Mouse (Mus musculus) urinary bladder, postnatal 25 days (tissue): Measurements from ENCODE around the gene Cln5.

Experiments
- DNase-seq: peaks from one replicate; pipeline ENCODE4 v3.0.0; 2022; ENCODE audit warnings: low spot score

Cln5 gene

DNA sequence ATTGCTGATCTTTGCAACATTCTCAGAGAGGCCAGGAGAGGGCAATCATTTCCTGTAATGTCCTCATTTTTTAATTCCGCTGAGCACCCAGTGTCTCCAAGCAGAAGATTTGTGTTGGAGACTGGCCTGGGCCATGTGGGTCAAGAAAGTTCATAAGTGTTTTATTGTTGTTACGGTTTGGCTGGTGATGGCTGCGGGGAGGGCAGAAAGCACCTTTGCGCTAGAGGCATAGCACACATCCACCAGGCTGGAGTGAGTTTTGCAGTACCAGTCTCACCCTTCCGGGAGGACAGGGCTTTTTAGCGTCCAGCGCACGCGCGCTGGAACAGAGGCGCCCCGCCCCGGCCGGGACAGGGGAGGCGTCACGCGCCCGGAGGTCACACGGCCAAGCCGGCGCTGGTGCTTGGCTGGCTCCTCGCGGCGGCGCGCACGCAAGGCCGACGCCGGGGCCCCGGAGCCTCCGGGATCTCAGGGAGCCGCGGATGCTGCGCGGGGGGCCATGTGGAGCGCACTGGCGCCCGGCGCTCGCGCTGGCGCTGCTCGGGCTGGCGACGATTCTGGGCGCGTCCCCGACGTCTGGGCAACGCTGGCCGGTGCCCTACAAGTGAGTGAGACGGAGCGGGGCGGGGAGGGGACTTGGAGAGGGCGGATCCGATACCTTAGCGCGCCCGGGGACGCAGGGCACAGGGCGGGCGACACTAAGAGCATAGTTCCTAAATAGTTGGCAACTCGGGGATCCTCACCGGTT is at the start of gene Cln5:
Cln5 (plus strand) TSS at position 353 of the 748 bp plus-strand sequence.
- peak; percentile 93 for DNase-seq

DNA sequence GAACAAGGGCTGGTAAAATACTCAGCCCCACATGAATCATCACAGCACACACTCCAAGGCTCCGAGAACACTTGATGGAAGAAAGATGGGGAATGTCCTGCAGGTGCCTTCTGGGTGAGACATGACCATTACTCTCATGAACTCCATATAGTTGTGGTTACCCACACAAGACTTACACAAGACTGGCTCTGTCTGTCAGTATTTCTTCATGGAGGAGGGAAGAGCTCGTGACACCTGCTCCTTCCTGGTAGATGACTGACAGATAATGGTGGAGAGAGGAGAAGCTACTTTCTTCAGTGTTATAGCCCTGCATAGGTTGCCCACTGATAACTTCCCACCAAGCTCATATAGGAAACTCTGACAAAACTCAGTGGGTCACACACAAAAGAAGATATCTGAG is 40.8 kb upstream of the Cln5 start:
- DNase-seq = no peak

DNA sequence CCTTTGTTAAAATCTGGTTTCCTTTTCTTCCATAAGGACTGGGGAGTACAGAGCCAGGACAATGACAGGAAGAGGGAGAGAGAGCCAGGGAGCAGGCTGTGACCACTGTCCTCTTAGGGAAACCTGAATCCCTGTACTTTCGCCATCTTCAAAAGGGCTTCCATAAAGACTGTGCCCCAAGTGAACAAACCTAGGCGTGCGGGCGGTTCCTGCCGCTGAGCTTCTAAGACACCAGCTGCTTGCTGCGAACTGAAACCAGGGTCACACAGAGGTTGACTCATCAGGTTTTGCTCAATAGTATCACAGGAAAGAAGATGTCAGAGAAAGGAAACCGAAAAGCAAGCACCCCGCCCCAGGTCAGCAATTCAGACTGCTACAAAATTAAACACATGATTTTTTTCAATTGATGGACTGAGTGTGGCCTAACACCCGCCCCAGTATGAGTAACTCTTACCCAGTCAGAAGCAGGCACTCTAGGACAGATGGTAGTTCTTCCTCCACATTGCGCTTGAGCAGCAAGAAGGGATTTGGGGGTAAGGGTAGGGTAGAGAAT is 36.7 kb upstream of the Cln5 start:
- peak; percentile 3 for DNase-seq

DNA sequence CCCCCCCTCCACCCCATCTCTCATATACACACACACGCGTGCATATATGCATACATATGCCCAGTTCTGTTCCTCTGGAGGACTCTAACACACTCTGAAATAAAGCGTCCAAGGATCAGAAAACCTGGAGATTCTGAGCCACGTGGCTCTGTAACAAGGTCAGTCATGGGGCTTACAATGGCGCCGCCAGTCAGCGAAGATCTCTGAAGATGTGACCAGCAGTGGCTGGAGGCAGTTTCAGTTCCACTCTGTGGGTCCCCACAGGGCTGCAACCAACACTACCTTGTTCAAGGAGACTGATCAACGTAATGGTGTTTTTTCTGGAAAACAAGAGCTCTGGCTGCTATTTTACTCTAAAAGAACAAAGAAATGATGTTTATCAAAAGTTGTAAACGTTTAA is 35.9 kb upstream of the Cln5 start:
- DNase-seq = no peak

DNA sequence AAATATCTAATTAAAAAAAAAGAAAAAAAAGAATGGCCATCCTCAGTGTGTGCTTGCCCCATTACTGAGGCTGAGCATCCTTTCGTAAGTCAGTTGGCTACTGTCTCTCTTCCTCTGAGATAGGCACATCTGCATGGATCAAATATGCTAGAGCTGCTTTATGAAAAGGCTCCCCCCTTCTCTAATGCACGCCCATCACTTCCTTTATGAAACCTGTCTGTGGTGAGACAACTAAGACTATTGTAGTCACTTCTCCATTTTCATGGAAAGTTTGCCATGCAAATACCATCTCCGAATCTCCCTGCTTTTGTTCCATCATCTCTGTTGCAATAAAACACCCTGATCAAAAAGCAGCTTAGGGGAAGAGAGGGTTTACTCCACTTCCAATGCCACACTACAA is 33.0 kb upstream of the Cln5 start:
- DNase-seq = no peak

DNA sequence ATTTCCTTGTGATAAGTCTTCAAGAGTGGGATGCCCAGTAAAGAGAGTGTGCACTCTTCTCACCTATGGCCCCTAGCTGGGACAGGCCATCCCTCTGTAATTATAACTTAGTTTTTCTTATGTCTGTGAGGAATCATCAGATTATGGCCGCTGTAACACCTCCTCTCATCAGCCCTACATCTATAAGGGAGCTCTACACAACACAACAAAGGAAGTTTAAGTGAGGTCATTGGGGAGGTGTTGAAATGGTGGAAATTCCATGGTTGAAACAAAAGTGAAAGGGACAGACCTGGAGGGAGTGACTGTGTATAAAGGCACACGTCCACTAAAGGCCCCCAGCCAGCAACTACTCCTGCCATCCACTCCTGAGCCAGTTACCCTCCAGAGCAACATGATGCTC is 23.3 kb upstream of the Cln5 start, which contains the start of gene Acod1:
Acod1 (plus strand) TSS at position 301 of the 400 bp plus-strand sequence.
- no peak for DNase-seq

DNA sequence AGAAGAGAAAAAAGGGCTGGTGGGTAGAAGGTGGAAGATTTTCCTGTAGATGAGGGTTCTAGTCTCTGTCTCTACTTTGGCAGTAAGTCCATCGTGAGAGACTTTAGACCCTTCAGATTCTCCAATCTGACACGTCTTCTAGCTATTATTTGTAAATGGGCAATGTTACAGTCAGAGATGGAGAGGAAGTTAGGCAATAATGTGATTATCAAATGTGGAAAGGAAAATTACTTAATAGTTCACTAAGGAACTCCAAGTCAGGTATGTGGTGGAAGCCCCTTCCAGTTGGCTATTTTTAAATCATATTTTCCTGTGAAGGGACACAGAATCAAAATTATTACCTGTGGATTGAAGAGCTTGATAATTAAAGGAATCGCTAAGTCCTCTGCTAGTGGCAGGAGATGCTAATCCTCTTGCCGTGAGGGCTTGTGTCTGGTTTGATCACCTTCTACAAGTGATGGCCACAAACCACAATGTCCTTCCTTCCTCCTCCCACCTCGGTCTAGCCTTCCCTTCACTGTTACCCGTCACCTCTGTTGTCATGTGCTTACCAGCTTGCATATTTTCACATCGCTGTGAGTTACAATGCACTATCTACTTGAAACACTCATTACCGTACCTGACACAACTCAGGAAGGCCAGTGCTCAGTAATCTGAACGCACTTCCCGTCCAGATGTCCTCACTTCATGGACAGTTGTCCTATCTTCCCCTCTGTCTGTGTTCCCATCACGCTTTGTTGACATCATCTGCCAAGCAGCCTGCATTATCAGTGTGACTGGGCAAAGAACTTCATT is 21.5 kb upstream of the Cln5 start:
- DNase-seq = no peak

DNA sequence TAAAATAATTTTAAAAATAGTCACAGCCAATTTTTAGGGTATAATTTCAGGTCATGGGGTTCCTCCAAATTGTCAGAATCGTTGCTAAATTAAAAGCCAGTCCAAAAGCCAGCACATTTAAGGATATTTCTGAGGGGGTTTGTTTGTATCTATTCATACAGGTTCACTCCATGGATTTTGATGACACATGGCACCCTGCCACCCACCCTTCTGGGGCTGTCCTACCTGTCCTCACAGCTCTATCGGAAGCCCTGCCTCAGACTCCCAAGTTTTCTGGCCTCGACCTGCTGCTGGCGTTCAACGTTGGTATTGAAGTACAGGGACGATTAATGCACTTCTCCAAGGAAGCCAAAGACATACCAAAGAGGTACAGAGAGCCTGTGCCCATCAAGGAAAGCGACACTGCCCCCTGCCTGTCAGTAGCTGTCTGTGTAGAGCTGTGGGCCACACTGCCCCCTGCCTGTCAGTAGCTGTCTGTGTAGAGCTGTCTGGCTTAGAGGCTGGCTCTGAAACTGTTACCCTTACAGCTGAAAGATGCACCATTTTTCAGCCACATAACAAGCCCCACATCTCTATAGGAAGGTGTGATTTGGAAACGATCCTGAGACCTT is 18.8 kb upstream of the Cln5 start:
- peak; percentile 74 for DNase-seq

DNA sequence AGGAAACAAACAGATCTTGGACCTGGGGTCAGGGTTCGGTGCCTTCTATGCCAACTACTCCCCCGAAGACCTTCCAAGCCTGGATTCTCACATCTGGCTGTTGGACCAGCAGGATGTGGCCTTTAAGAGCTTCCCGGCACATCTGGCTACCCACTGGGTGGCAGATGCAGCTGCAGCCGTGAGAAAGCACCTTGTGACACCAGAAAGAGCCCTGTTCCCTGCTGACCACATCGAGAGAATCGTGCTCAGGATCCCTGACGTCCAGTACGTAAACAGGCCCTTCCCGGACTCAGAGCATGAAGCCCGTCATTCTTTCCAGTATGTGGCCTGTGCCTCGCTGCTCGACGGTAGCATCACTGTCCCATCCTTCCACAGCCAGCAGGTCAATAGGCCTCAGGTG is 15.3 kb upstream of the Cln5 start:
- no peak for DNase-seq

DNA sequence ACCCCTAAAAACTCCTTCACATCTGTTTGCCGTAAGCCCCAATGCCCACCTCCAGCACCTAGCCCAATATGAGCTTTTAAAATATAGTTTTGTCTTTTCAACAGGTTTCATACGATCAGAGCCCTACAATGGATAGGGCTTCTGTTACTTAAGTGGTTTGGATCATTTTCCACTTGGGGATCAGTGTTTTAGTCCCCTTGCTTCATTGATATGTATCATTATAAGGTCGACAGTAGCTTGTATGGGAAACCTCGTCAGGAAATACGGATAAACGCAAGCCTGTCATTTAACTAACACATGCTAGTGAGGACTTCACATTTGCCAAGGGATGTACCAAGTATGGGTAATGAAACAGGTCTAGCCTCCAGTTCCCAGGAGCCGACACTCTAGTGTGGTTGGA is 13.4 kb upstream of the Cln5 start:
- DNase-seq = no peak

DNA sequence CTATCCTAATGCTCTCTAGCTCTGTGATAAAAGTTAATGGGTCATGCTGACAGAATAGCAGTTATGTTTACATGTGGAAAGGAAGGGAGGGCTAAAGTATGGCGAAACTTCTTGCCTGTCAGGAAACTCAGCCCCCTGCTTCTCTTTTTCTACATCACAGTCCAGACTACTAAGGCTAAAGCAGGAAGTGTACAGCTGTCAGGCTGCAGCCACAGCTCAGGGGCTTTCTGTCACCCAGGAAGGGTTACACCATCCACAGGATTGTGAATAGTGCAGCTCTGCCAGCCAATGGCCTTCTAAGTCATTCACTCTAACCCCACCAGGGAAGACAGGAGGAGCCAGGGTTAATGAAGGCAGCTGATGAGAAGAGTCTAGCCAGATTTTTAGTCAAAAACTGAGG is 11.0 kb upstream of the Cln5 start:
- DNase-seq = no peak

DNA sequence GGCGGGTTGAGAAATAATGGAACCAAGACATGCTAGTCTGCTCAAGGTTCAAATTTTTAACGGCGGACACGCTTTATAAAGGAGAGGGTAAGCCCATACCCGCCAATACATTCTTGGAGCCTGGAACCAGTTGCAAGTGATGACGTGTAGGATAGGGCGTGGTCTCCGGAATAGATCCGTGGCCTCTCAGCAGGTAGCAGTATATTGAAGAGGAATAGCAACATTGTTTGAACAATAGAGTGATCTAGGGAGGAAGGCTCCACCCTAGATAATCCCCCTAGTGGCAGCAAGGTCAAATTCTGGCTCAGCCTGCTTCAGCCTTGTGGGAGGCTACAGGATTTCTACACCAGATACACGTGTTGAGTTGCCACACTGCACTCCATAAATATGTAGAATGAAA is 10.5 kb upstream of the Cln5 start:
- DNase-seq = no peak

DNA sequence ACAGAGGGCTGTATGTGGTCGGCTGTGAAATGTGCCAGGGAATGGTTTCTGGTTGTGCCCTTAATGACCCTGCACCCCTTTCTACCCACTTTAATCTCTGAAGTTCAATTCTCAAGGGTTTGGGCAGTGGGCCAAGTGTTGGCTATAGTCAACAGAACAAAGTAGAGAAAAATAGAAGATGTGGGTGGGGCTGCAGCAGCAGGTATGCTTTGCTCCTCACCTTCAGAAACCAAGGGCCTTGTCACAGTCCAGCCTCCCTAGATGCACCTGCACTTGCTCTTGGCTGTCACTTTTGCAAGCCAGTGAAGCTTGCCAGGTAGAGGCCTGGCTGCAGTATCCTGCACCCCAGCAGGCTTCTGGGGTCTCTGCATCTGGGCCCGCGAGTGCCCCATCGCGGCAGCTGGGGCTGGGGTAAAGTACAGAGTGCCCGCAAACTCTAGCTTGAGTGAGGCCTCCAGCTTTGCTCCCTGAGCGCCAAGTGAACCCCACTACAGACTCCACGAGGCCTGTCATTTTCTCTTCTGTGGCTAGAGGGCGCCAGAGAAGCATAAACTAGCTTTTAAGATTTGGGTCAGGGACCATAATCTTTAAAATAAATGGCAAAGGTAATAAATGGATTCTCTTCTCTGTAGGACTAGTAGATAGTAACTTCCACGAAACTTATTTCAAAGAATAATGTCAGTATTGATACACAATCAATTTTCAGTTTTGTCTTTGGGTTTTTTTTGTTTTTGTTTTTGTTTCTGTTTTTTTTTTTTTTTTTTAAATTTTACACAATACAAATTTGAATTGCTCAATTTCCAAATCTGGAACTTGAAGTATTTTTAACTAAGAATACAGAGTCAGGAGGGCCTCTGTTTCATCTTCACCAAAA is 4.5 kb upstream of the Cln5 start:
- DNase-seq = peak; percentile 64

DNA sequence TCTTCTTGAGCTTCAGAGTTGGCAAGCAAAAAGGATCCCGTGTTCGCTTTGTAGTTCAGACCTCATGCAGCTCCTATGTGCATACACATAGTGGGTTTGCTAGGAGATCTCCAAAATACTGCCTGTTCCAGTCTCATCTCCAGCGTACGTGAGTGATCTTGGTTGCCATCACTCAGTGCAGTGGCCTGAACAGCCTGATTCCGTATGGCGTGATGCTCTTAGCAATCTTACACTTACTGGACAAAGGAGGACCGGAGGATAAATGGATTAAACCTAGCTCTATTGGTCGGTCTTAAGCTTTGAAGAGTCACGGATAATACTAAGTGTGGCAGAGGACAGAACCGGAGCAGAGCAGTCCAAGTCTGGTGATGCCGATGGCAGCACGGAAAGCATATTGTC is 552 bp upstream of the Cln5 start:
- no peak for DNase-seq

DNA sequence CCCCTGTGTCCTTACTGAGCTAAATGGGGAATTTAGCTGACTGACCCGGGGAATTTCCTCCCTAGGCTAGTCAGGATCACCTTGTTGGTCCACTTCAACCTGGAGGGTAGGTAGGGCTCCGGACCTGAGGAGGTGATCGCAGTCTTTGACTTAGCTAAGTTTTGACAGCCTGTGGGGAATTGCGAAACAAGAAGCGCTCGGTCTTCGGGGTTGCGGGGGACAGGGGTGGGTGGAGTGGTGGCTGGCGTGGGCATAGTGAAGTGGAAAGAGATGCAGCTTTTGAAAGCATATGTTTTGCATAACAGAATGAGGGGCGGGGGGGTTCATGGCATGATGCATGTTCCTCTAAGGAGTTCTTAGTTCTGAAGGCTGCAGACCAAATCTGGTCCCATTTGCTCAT is 774 bp downstream of the Cln5 start:
- DNase-seq = no peak

DNA sequence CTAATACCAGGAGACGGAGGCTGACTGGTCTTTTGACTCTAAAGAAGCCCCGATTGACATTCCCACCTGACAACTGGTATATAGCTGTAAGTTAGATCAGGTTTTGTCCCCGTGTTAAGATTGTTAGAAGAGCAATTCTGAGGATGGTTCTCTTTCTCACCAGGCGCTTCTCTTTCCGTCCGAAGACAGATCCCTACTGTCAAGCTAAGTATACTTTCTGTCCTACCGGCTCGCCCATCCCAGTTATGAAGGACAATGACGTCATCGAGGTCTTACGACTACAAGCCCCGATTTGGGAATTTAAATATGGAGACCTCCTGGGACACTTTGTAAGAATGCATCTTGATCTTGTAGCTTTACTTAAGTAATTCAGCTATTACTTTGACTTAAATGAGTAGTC is 1.5 kb downstream of the Cln5 start:
- DNase-seq = no peak

DNA sequence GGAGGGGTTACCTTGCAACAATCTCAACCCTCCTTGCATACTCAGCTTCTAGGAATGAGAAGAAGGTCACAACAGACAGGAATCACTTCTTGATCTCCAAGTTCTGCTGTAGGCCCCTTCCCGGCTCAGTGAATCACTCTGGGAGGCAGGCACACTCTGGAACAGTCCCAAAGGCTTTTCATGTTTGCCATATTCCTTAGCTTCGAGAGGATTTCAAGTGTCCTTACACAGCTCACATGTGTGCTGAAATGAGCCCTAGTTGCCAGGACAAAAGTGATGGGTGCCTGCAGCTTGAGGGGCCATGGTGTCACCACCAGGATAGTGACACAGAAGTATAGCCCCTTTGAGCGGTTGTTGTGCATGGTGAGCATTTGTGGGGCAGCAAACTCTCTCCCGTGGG is 2.7 kb downstream of the Cln5 start:
- DNase-seq = no peak

DNA sequence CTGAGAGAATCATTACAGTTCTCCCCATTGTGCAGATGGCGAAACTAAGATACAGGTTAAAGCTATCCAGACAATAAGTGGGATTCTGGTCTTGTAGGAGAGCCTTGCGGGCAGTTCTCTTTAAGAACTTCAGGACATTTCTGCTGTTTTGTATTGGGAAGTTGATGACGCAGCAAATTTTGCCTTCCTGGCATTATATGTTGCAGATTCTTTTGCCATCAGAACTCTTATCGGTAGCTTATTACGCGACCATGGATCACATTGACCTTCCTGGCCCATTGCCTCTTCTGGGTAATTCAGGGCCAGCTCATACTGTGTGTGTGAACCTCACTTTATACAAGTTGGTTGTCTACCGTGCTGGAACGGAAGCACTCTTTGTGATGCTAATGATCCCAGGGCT is 3.8 kb downstream of the Cln5 start:
- no peak for DNase-seq

DNA sequence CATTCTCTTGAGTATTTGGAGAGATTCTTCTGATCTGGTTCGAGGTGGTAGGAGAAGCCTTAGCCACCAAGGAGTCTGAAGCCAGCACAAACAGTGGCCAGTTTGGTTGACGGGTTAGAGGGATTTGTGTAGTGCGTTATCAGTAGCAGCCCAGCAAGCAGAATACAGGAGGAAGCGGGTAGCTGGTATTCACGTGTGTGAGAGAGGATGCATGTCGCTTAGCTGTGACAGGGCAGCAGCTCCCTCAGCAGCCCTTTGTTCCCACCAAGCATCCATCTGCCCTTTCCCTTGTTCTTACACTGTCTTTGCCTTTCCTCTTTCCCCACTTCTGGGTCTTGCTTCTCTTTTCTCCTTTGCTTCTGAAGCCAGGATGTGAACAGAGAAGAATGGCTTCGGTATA is 5.2 kb downstream of the Cln5 start:
- no peak for DNase-seq

DNA sequence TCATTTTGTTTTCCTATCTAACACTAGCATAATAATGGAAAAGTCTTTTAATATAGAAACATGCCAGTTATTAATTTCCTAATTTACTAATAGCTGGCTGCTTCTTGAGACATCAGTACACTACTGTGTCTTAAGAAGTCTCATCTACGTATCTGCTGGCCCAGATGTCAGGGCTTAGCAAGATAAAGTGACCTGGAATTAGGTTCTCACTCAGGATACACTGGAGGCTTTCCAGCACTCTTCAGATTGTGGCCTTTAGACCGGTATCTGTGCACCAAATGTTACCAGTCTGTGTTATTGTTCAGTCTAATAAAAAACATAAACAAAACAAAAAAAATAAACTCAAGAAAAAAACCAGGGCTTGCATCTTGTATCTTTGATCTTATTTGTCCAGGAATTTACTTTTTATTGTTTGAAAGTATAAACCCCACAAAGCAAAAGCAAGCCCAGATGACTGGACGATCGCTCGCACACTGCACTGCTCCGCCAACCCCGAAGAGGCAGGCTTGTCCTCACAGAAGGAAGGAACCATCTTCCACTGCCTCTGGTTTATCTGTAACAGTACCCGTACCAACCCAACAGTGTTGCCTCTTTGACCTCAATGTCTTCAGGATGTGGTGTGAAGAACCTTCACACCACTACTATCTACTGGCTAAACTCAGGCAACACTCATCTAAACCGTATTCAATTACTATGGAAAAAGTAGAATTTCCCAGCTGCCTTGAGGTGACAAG is 7.4 kb downstream of the Cln5 start:
- DNase-seq = no peak
